Mouse (Mus musculus) heart, adult 2 months (tissue): ENCODE results near the gene Atg13.

ENCODE experiments used
- CTCF ChIP-seq: fragments of 200-600 bp; IDR thresholded peaks from 2 replicates; pipeline ENCODE4 v1.8.1; 2022; ENCODE audit warnings: antibody characterized with exemption, mild to moderate bottlenecking, moderate library complexity
- POLR2A ChIP-seq: fragments of 200-500 bp; IDR thresholded peaks from 2 replicates; pipeline ENCODE4 v1.6.1; 2011; ENCODE audit warnings: mild to moderate bottlenecking, low read depth, low read length, control low read depth; ENCODE audit not compliant: insufficient read depth

DNA sequence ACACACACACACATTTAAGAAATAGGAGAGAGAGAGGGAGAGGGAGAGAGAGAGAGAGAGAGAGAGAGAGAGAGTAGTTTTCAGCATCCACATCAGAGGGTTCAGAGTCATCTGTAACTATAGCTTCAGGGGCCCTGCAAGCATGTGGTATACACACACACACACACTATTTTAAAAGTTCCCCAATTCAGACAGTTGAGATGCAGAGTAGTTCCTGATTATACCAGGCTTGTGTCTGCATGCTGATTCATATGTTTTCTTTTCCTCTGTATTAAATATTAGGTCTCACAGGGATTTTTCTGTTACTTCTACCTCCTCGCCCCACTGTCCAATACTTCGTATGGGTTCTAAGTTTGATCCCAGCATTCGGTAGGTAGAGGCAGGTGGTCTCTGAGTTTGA, 16.6 kb upstream of the Atg13 start:
- TF ChIP-seq POLR2A = no peak
- no peak for TF ChIP-seq CTCF
